Mouse (Mus musculus) megakaryocyte, embryonic 14.5 days (primary cell): ENCODE results near the gene Ccl2.

Experiments
- FLI1 ChIP-seq: IDR thresholded peaks from 2 replicates; pipeline ENCODE4 v1.6.1; 2012; ENCODE audit warnings: low read length, inconsistent platforms, mixed read lengths
- GATA1 ChIP-seq: IDR thresholded peaks from 3 replicates; pipeline ENCODE4 v1.6.1; 2012; ENCODE audit warnings: mixed read lengths, low read length, inconsistent platforms, borderline replicate concordance

GRCm38 (mm10) chr11:81997085-81997484, 38.3 kb upstream of the Ccl2 start:
- TF ChIP-seq GATA1 (no peak), FLI1 (no peak)
